Mouse (Mus musculus): ENCODE data around the gene Ank3.

DNA sequence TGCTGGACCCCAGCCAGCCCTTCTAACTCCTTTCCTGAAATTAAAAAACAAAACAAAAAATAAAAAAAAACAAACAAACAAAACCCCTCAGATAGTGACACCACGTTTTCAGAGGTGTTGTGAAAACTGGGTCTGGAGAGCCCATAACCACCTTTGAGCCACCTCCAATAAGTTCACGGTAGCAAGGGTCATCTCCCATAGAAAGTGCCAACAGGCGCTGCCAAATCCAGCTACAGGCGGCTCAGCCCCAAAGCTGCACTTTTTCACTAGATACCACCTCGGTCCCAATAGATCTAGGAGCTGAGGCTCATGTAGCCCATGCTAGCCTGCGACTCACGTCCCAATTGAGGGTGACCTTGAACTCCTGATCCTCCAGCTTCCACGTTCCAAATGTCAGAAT is 547.7 kb downstream of the Ank3 start:
- TF ChIP-seq POLR2A (IDR thresholded peaks at IDR 0.05; ENCODE audit: low read depth, low read length) (no peak), CTCF (IDR thresholded peaks at IDR 0.05; ENCODE audit: extremely low read depth, insufficient read length, insufficient replicate concordance, low read depth, low read length) (no peak)
